Mouse (Mus musculus): ENCODE results near the gene Nell2.
"Not testable (repeated sequence)": the region's sequence is repeated elsewhere in the genome, so short reads cannot be mapped to it uniquely, and the experiment has no call there.

Gene Nell2

DNA sequence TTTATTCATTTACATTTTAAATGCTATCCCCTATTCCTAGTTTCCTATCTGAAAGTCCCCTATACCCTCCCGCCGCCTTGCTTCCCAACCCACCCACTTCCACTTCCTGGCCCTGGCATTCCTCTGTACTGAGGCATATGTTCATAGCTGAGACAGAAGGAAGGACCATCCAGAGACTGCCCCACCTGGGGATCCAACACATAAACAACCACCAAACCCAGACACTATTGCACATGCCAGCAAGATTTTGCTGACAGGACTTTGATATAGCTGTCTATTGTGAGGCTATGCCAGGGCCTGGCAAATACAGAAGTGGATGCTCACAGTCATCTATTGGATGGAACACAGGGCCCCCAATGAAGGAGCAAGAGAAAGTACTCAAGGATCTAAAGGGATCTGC is 291.3 kb downstream of the Nell2 start:
- not testable (repeated sequence) for DNase-seq (ENCODE audit: low spot score)

DNA sequence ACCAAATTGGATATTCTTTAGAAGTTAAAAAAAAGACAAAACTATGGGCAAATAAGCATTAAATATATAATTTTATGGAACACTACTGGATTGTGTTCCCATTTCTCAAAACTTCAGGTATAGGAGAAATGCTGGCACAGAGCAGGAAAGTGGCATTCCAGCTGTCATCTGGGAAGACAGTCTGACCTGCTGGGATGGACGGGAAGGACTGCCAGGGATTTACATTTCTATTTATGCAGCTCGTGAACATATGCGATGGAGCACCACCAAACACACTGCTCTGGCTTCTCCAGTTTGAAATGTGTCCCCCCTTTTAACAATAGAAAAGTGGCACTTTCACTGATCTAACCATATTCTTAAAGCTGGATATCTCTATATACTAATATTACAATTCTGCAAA is 291.9 kb downstream of the Nell2 start:
- no peak for DNase-seq (ENCODE audit: low spot score)

DNA sequence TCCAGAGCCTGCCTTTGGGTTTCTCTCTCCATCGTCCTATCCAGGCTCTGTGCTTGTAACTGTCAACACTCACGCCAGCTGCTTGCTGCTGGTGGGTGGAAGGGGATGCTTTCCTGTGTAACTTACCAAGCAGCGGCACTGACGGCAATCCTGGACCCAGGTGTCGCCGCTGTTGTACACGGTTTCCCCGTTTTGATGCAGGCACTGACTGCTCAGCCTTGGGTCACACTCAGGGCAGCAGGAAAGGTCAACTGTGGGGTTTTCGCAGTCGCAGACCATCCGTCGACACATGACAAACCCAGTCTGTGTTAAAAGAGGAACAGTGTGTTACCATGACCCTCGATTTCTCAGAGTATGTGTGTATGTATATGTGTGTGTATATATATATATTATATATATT is 297.2 kb downstream of the Nell2 start:
- DNase-seq (ENCODE audit: low spot score) = no peak

DNA sequence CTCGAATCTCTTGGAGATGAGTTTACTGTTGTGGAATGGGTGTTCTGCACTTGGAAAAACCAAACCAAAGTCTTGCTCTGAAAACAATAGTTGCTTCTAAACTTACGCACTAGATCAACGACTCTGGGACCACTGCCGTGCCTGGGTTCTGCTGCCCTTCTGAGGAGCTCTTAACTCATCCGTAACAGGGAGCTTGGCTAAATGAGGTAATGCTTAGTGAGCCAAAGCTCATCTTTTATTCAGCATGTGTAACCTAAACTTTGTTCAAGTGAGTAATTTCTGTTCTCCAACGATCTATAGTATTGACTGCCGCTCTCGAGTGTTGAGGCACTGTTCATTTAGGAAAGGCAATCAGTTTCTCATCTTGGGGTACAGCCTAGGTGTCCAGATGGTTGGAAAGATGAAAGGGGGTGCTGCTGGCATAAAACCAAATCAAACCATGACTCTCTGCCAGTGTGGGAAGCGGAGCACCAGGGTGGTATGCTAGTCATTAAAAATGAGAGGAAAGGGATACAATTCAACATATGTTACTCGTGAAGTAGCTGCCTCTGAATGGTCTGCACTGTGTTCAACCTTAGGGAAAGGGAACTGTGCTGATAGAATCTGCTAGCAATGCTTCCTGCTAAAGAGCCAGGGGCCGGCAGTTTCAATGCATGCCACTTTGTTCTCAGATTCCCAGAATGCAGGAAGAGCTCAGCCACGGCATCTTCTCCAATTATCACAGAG is 311.6 kb downstream of the Nell2 start:
- peak; percentile 5 for DNase-seq (ENCODE audit: low spot score)

DNA sequence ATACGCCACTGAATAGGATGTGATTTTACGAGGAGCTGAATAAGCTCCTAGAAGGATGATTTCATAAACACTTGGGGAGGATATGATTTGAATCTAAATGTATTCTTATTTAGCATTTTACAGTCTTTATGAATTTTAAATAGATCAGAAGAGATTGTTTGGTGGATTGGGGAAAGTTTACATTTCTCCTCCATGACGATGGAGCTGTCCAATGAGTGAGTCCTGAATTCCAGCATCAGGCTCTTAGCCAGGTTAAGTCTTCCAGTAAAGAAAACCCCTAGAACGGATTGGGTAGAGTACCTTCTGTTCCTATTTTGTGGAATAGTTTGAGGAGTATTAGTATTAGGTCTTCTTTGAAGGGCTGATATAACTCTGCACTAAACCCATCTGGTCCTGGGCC is 317.8 kb downstream of the Nell2 start:
- peak; percentile 34 for DNase-seq (ENCODE audit: low spot score)

DNA sequence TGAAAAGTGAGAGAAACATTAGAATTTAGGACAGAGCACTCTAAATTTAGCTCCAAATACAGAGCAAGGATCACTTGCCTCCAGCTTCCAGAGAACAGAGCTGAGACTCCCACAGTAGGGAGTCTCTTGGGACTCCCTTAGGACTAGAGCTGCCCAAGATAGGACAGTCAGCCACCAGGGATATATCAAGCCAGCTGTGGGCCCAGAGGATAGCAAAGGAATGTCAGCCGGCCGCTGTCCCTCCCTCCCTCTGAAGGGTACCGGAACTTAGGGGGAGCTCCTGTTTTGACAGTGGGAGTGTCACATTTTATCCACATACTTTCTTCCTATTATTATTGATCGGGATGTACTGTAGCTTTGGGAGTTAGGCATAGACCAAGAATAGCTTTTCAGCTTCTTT is 319.2 kb downstream of the Nell2 start:
- DNase-seq (ENCODE audit: low spot score) = no peak

DNA sequence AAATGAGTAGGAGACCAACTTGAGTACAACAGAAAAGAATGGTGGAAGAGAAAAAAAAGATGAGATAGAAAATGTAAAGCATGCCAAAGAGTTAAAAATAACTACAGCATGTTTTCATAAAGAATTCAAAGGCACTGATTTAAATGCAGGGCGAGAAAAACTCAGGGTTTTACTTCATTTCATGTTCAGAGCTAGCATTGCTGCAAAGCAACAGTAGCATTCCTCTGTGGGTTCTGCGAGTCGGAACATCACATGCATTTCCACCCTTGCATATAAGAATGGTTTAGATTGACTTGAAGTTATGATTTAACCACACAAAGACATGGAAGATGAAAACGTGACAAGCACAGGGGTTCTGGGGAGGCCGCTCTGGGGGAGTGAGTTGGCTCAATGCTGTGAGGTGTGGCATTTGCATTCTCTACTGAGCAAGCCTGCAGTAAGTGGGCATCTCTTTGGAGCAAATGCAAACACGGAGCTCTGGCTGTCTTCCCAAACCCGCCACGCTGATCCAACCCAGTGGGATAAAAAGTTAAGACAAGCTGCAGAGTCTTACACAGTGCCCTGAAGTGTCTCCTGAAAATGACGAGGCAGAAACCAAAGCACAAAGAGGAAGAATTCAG is 334.6 kb downstream of the Nell2 start:
- DNase-seq (ENCODE audit: low spot score) = no peak

DNA sequence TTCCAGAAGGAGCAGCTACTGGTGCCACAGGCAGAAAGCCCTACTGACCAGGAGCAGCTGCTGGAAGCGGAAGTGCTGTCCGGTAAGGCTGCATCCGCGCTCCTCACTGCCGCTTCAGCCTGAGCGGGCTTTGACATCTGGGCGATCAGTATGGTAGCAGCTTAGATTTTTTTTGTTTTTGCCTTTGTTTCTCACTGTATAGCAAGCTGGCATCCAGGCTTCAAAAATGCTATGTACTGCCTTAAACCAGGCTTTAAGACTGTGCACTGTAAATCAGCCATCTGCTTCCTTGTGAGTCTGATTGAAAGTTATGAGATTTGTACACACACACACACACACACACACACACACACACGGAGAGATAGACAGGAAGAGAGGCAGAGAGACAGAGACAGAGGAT is 335.4 kb downstream of the Nell2 start:
- DNase-seq (ENCODE audit: low spot score) = no peak

DNA sequence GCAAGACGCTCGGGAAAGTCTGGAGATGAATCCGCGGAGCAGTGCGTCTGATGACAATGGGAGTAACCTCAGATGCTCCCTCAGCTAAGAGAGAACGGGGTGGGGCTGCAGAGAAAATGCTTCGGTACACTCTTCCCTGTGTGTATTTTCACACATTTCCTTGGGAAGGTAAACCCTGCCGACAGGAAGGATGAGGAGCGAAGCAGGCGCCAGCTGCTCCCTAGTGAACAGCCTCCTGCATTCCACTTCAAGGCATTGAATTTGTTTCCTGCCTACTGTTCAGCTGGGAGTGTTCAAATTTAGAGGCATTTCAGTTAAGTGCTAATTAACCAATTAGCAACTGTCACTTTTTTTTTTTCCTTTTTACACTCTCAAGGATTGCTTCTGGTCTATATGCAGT is 342.1 kb downstream of the Nell2 start:
- DNase-seq (ENCODE audit: low spot score) = no peak

DNA sequence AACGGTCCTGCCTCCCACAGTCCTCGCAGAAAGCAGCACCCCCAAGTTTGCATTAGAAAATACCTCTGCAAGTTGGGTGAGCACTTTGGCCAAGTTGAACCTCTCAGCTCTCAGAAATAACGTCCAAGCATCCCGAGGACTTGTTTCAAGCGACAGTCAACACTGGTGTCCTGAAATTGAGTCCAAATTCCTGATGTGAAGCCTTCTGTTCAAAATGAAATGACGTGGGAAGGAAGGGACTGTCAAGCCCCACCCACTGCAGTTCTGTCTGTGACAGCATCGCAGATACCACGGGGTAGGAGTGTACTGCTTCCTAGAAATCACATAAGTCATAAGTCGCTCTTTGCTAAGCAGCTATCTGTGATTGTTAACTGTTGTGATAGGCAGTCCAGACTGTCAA is 342.9 kb downstream of the Nell2 start:
- no peak for DNase-seq (ENCODE audit: low spot score)

DNA sequence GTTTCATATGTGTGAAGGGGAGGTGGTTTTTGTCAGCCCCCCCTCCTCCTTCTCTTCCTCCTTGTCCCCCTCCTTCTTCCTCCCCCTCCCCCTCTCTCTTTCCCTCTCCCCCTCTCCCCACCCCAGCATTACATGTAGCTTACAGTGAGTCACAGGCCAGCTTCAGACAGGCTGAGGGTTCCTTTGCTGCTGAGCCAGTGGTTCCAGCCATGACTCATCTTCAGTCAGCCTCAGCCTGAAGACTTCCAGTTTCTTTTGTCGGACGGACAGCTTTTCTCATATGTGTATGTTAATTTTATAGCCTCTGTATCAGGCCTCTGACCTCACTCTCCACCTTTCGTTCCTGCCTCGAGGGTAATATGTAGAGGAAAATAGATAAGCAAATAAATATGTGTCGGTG is 344.9 kb downstream of the Nell2 start:
- no peak for DNase-seq (ENCODE audit: low spot score)

DNA sequence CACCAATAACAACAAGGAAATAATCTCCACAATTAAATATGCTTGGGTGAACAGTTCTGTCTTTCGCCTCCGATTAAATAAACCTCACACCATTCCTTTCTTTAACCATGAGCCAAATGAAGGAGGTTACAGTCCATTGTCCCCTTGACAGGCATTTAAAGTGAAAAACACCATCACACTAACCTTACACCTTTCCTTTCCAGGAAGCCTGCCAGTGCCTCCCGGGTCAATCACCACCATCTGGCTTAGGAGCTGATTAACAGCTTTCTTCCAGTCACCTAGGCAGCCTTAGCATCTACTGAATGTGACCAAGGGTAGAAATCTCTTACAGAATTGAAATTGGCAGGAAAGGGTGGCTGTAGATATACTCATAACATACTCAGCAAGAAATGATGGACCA is 371.5 kb downstream of the Nell2 start:
- peak; percentile 18 for DNase-seq (ENCODE audit: low spot score)

DNA sequence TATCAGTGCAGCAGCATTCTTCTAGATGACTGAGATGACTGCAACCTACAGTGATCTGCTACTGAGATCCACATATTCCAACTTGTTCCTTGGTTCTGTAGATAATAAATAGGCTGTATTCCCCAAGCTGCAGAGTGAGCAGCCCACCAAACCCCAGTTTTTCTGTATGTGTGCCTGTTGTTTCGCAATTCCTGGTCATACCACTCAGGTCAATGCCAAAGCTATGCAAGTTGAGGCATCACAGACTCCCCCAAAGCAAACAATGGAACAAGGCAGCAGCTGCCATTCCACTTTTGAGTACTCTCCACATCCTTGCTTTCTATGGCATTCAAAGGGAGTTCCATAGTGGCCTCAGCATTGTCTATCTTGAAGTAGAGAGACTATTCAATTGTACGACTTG is 383.2 kb downstream of the Nell2 start:
- DNase-seq (ENCODE audit: low spot score) = no peak

DNA sequence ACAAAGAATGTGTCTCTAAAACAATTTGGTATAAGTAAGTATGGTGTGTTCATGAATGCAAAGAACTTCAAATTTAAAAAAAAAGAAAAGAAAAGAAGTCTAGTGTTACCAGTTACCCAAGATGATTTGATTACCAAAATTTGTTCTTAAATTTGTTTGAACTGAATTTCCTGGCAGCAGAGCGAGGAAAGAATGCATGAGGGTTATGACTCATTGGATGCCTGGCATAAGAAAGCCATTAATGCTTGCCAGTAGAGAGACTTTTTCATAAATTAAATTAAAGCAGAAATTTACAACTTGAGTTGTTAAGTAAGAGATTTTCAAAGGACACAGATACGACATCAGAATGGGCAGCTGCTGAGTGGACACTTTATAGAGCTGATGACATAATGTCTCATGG is 384.2 kb downstream of the Nell2 start:
- DNase-seq (ENCODE audit: low spot score) = no peak

DNA sequence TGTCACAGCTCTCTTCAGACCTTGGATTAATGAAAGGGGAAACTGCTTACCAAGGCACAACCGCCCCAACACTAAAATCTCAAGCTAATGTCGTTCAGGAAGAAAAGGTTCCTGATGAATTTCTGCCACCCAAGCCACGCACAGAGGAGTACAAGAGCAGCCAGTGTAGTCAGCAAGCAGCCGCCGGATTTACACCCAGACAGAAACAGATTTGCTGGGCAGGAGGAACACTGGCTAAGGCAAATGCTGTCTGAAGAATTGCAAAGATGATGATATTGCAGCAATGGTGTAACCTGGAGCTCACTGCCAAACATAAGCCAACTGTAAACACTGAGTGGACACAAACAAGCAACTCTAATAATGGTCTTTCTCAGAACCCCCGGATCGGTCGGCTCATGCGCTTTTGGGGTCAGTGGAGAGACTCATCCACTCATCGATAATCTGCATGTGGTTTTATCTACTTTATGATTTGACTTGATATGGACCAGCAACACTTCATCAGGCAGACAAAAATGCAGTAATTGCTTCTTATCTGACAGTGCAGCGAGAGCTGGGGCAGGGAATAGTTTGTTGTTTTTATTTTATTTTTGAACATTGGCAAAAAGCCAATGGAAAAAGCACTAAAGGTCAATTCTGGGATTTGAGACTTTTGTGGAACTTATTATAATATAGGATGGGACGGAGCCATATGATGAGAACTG is 389.5 kb downstream of the Nell2 start:
- DNase-seq (ENCODE audit: low spot score) = no peak

DNA sequence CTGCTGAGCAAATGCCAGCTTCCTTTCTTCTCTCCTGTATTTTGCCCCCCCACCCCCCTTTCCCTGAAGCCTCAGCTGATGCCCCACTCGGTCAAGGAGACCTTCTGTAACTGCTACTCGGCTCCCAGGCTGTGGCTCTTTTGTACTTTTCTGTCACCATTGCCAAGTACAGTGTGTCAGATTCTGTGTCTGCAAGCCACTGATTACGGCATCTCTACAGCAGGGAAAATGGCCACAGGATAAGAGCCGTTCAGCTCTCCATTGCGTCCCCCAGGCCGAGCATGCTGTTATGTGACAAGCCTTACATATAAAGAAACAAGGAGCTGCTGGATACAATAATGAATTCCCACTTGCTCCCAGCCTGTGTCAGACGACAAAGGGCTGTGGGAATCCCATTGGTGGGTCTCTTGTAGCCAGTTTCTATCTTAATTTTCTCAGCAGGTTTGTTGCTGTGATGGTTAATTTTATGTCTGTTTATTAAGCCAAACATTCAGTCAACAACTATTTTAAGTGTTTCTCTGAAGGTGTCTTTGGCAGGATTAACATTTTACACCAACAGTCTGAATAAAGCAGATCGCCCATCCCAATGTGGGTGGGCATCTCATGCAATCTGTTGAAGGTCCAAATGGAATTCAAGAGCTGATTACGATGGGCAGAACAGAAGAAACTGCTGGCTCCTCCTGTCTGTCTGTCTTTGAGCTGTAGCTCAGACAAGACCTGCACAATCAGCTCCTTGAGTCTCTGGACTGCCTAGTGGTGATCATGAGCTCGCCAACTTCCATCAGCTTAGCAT is 391.1 kb downstream of the Nell2 start:
- no peak for DNase-seq (ENCODE audit: low spot score)

DNA sequence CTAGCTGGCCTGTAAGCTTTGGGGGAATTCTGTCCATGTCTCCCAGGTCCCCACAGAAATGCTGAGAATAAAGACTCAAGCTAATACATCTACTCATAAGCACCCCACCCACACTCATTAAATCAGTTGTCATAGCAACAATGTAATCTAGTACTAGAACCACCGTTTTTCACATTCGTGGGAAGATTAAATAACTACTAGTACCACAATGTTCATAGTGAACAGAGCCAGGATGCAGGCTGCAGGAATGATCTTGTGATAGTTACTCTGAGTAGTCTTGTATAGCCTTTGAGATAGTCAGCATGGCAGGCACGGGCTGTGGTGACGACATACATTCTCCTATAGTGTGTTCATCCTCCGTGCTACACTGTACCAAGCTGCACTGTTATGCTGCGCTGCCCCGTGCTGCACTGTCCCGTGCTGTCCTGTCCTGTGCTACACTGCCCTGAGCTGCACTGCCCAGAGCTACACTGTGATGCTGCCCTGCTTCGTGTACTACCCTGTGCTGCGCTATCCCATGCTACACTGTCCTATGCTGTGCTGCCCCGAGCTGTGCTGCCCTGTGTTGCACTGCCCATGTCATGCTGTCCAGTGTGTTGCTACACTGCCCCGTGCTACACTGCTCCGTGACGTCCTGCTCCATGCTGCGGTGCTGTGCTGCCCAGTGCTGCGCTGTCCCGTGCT is 392.3 kb downstream of the Nell2 start:
- DNase-seq (ENCODE audit: low spot score) = no peak

DNA sequence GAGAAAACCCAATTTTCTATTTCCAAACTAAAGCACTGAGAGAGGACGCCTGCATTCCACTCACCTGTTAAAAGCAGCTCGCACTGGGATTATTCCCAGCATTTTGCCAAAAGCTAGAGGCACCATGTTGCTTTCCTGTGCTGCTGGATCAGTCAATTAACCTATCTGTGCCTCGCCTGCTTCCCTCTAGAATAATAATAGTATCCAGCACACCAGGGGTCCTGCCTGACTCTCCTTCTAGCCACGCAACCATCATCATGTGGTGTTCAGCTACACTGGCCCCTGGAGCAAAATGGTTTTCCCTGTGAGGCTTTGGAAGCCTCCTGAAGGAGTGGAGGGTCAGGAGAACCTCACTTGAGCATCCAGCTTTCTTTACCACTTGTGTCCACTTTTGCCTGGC is 397.0 kb downstream of the Nell2 start:
- DNase-seq (ENCODE audit: low spot score) = no peak

DNA sequence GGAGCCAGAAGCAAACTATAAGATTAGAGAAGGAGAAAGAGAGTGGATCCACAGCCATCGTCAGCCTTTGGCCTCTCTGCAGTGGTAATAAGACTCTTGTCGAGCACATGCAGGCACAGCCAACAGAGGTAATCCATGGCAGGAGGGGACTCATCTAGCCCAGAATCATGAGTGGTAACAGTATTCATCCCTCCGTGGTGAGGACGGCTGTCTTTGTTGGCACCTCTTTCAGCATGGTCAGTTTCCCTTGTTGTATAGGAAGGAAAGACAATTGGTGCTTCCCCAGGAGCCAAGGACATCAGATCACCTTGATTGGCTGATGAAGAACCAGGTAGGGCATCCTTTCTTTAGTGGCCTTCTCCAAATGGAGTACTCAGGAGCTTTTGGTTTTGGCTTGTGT is 419.7 kb downstream of the Nell2 start:
- DNase-seq (ENCODE audit: low spot score) = no peak

DNA sequence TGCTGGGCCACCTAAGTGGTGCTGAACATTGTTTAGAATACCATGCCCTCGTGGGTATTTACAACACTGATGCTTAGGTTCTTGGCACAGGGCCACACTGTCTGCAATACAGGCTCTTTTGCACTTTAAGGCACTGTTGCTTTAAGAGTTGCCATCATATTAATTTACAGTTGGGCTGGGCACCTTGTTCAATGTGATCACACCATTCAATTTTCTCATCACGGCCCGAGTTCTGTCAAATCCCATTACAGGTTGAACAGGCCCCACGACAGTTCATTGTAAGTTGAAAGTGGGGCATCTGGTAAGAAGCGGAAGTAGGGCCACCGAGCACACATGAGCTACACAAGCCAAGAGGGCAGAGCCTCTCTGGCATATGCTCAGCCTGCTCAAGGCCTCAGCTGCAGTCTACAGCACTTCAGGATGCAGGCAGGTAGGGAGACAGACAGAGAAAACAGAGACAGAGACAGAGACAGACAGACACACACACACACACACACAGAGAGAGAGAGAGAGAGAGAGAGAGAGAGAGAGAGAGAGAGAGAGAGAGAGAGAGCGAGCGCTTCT is 421.0 kb downstream of the Nell2 start:
- no peak for DNase-seq (ENCODE audit: low spot score)

DNA sequence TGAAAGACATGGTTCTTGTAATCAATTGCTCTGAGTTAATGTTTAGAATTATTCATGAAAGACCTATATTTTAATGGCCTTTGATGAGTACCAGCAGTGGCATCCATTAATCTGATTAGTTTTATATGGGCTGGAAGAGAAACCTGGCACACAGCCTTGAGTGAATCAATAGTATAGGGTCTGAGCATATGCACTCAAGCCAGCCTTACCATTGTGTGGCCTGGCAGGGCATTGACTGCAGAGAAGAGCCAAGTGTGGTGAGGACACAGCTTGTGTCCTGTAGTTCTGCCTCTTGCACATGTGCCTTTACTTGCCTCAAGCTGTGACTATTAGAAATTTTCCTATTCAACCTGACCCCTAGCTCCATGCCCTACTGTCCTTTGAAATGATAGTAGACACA is 426.8 kb downstream of the Nell2 start:
- no peak for DNase-seq (ENCODE audit: low spot score)

DNA sequence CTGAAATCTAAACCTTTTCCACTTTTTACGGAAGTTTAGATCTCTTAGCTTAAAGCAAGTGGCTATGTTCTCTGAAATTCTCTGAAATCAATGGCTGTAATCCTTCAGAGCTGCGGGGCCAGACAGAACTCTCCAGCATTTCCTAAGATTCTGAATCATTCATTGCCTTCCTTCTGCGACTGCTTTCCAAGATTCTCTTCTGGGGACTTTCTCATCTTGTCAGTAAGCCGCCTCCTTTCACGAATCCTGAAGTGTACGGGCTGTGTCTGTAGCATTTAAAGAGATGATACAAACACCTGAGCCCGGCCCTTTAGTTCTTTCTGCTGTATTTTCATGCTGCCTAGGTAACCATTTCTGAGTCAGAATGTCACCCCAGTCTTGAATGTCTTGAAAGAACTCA is 428.2 kb downstream of the Nell2 start:
- DNase-seq (ENCODE audit: low spot score) = no peak

Data from embryo, embryonic 10.5 days (tissue).